Mouse (Mus musculus): ENCODE measurements around the gene Hoxd11. TPM values are rescaled to one million over a fixed set of nuclear protein-coding genes. Genes with fewer than 3 reads are reported as not detected.

The Hoxd11 gene
- polyA plus RNA-seq, 1 experiment from 2014 or later = not detected

GRCm38 (mm10) chr2:74705467-74706089, 26.2 kb downstream of the Hoxd11 start:
- Histone ChIP-seq H3K4me3 (ENCODE audit: low read depth, low read length) (peak overlapping the region; percentile 33), H3K27ac (ENCODE audit: low read length) (no peak overlapping the region), H3K36me3 (ENCODE audit: control insufficient read depth, insufficient read depth, low read length) (no peaks in the 10 kb centered on the region), H3K4me1 (ENCODE audit: control insufficient read depth, insufficient read depth, low read length) (peaks cover 6% of the 10 kb centered on the region; the same call in 1 of the 2 replicates), H3K27me3 (ENCODE audit: control insufficient read depth, insufficient read depth, low read length) (peaks cover 70% of the 10 kb centered on the region), H3K9me3 (ENCODE audit: control insufficient read depth, low read depth, low read length) (no peaks in the 10 kb centered on the region), H3K9ac (replicated peaks; ENCODE audit: low read depth, low read length) (peak overlapping the region; percentile 21; the same call in 1 of the 2 replicates), H3K4me2 (replicated peaks; ENCODE audit: low read depth, low read length) (peak overlapping the region; percentile 60)
- under 1% methylated on average over 44 of the region's 85 CpGs for WGBS
- no peak for ATAC-seq (ENCODE audit: insufficient number of reproducible peaks, insufficient read depth, low FRiP score, low read depth)

DNA sequence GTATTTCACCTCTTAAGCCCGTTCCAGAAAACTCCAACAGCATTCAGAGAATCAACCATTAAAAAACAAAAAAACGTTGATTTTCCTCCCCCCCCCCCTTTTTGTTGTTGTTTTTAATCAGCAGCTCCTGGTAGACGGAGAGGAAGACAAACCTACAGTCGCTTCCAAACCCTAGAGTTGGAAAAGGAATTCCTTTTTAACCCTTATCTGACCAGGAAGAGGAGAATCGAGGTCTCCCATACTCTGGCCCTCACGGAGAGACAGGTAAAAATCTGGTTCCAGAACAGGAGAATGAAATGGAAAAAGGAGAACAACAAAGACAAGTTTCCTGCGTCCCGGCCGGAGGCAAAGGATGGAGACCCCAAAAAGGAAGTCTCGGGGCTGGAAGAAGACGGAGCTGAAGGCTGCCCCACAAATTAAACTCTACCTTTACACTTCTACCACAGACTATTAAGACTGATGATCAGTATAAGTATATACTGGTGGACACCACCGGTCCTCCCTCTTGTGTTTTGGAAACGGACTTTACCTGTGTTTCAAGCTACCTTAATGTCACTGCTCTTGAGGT, 27.1 kb downstream of the Hoxd11 start:
- peaks cover 64% of the 10 kb centered on the region for H3K27me3 ChIP-seq (ENCODE audit: control insufficient read depth, insufficient read depth, low read length)
- no peak overlapping the region for H3K4me2 ChIP-seq (replicated peaks; ENCODE audit: low read depth, low read length)
- peaks cover 6% of the 10 kb centered on the region; the same call in 1 of the 2 replicates for H3K4me1 ChIP-seq (ENCODE audit: control insufficient read depth, insufficient read depth, low read length)
- H3K36me3 ChIP-seq (ENCODE audit: control insufficient read depth, insufficient read depth, low read length) = no peaks in the 10 kb centered on the region
- 4% methylated on average over 13 of the region's 13 CpGs for WGBS
- H3K9ac ChIP-seq (replicated peaks; ENCODE audit: low read depth, low read length) = no peak overlapping the region
- no peak overlapping the region for H3K27ac ChIP-seq (ENCODE audit: low read length)
- no peak overlapping the region; the same call in 1 of the 2 replicates for H3K4me3 ChIP-seq (ENCODE audit: low read depth, low read length)
- ATAC-seq (ENCODE audit: insufficient number of reproducible peaks, insufficient read depth, low FRiP score, low read depth) = no peak
- no peaks in the 10 kb centered on the region for H3K9me3 ChIP-seq (ENCODE audit: control insufficient read depth, low read depth, low read length)

DNA sequence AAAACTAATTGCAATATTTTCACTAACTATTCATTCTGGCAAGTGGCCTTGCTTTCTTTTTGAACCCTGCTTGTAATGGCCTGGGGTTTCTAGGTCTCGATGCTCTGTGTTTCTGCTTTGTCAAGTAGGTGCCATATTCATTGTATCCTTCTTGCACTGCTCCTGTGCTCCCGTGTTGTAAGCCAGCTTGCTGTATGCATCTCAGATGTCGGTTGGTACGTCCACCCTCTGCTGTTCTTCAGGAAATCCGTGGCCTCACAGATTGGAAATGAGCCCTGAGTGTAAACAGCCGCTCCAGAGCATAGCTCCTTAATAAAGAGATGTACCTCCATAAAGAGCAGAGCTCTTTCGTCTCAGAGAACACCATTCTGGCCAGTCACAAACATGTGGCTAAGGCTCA, 28.2 kb downstream of the Hoxd11 start:
- no peak for ATAC-seq (ENCODE audit: insufficient number of reproducible peaks, insufficient read depth, low FRiP score, low read depth)
- Histone ChIP-seq H3K4me1 (ENCODE audit: control insufficient read depth, insufficient read depth, low read length) (peaks cover 6% of the 10 kb centered on the region; the same call in 1 of the 2 replicates), H3K4me3 (ENCODE audit: low read depth, low read length) (no peak overlapping the region), H3K9me3 (ENCODE audit: control insufficient read depth, low read depth, low read length) (no peaks in the 10 kb centered on the region), H3K27me3 (ENCODE audit: control insufficient read depth, insufficient read depth, low read length) (peaks cover 75% of the 10 kb centered on the region), H3K27ac (ENCODE audit: low read length) (no peak overlapping the region), H3K4me2 (replicated peaks; ENCODE audit: low read depth, low read length) (no peak overlapping the region), H3K9ac (replicated peaks; ENCODE audit: low read depth, low read length) (no peak overlapping the region), H3K36me3 (ENCODE audit: control insufficient read depth, insufficient read depth, low read length) (no peaks in the 10 kb centered on the region)
- 24% methylated on average over 7 of the region's 7 CpGs for WGBS

DNA sequence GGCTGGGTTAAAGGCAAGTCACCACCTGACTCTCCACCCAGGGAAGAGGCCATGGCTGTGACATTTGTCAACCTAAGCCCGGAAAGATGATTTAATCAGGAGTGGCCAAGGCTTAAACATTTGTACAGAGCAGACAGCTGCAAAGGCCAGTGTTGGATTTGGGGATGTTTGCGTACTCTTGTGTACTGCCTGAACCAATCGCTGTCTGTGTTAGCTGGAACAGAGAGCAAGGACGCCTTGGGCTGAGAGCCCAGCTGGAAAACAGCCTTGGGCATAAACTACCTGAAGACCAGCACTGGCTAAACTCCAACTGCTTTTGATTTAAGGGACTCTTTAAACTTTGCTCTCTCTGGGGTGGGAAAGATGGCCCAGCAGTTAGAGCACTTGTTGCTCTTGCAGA, 29.3 kb downstream of the Hoxd11 start:
- Histone ChIP-seq H3K27me3 (ENCODE audit: control insufficient read depth, insufficient read depth, low read length) (peaks cover 72% of the 10 kb centered on the region), H3K9me3 (ENCODE audit: control insufficient read depth, low read depth, low read length) (no peaks in the 10 kb centered on the region), H3K4me1 (ENCODE audit: control insufficient read depth, insufficient read depth, low read length) (peaks cover 6% of the 10 kb centered on the region; the same call in 1 of the 2 replicates), H3K4me2 (replicated peaks; ENCODE audit: low read depth, low read length) (no peak overlapping the region), H3K36me3 (ENCODE audit: control insufficient read depth, insufficient read depth, low read length) (no peaks in the 10 kb centered on the region), H3K9ac (replicated peaks; ENCODE audit: low read depth, low read length) (no peak overlapping the region), H3K27ac (ENCODE audit: low read length) (no peak overlapping the region), H3K4me3 (ENCODE audit: low read depth, low read length) (no peak overlapping the region)
- WGBS = 21% methylated on average over 4 of the region's 4 CpGs
- ATAC-seq (ENCODE audit: insufficient number of reproducible peaks, insufficient read depth, low FRiP score, low read depth) = no peak

DNA sequence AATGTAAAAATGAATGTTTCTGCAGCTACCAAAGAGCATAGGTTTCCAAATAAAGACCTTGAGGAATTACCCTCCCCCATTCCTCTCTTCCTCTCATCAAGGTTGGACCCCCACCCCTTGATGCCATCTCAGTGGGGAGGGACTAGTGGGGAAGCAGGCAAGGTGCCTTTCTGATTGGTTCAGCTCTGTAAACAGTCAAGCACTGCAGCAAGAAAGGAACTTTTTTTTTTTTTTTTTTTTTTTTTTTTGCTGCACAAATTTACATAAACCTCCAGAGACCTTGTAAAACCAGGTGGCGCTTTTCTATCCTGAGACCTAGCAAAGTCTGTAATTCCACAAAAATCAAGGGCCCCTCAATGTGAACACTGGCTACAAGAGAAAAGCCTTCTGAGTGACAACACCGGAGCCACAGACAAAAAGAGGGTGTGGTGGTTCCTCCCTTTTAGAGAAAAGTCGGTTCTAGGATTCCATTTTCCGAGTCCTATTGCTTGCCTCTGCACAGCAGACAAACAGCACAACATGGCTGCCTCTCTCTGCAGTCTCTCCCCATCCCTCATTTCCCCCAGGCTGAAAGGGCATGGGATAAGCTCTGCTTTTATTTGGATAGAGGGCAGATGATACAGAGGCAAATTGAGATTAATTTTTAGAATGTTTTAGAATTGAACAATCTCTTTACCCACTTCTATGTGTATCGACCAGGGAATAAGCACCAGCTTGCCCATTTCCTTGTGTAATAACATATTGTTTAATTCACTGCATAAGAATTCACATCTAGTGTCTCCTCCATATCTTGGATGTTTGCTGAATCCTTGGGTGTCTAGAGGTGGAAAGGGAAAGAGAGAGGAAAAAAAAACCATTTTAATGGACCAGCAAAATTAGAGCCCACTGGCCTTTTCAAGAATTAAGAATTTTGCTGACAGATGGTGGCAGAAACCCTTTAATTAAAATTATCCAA, 30.4 kb downstream of the Hoxd11 start:
- Histone ChIP-seq H3K27ac (ENCODE audit: low read length) (no peak overlapping the region), H3K4me2 (replicated peaks; ENCODE audit: low read depth, low read length) (no peak overlapping the region), H3K4me1 (ENCODE audit: control insufficient read depth, insufficient read depth, low read length) (peaks cover 6% of the 10 kb centered on the region; the same call in 1 of the 2 replicates), H3K9me3 (ENCODE audit: control insufficient read depth, low read depth, low read length) (no peaks in the 10 kb centered on the region), H3K36me3 (ENCODE audit: control insufficient read depth, insufficient read depth, low read length) (no peaks in the 10 kb centered on the region), H3K4me3 (ENCODE audit: low read depth, low read length) (no peak overlapping the region), H3K27me3 (ENCODE audit: control insufficient read depth, insufficient read depth, low read length) (peaks cover 70% of the 10 kb centered on the region), H3K9ac (replicated peaks; ENCODE audit: low read depth, low read length) (no peak overlapping the region)
- ATAC-seq (ENCODE audit: insufficient number of reproducible peaks, insufficient read depth, low FRiP score, low read depth) = no peak
- 11% methylated on average over 5 of the region's 5 CpGs for WGBS

GRCm38 (mm10) chr2:74710929-74711543, 31.7 kb downstream of the Hoxd11 start:
- WGBS = 5% methylated on average over 16 of the region's 16 CpGs
- H3K27ac ChIP-seq (ENCODE audit: low read length) = no peak overlapping the region
- no peak overlapping the region for H3K4me2 ChIP-seq (replicated peaks; ENCODE audit: low read depth, low read length)
- H3K36me3 ChIP-seq (ENCODE audit: control insufficient read depth, insufficient read depth, low read length) = no peaks in the 10 kb centered on the region
- no peaks in the 10 kb centered on the region; the same call in 1 of the 2 replicates for H3K4me1 ChIP-seq (ENCODE audit: control insufficient read depth, insufficient read depth, low read length)
- H3K9ac ChIP-seq (replicated peaks; ENCODE audit: low read depth, low read length) = no peak overlapping the region
- H3K27me3 ChIP-seq (ENCODE audit: control insufficient read depth, insufficient read depth, low read length) = peaks cover 72% of the 10 kb centered on the region
- ATAC-seq (ENCODE audit: insufficient number of reproducible peaks, insufficient read depth, low FRiP score, low read depth) = no peak
- no peak overlapping the region; the same call in 1 of the 2 replicates for H3K4me3 ChIP-seq (ENCODE audit: low read depth, low read length)
- H3K9me3 ChIP-seq (ENCODE audit: control insufficient read depth, low read depth, low read length) = no peaks in the 10 kb centered on the region

- H3K4me1 ChIP-seq (ENCODE audit: control insufficient read depth, insufficient read depth, low read length) = no peaks in the 10 kb centered on the region; the same call in 1 of the 2 replicates
- peaks cover 78% of the 10 kb centered on the region for H3K27me3 ChIP-seq (ENCODE audit: control insufficient read depth, insufficient read depth, low read length)
- H3K4me2 ChIP-seq (replicated peaks; ENCODE audit: low read depth, low read length) = peak within 1 kb of the TSS; percentile 37
- H3K4me3 ChIP-seq (ENCODE audit: low read depth, low read length) = peak within 1 kb of the TSS; percentile 34
- 0 out of 2 replicates have a peak, but pooled peaks have one; percentile 56 for ATAC-seq (ENCODE audit: insufficient number of reproducible peaks, insufficient read depth, low FRiP score, low read depth)
- H3K9me3 ChIP-seq (ENCODE audit: control insufficient read depth, low read depth, low read length) = no peaks in the 10 kb centered on the region
- 0 out of 2 replicates have a peak within 1 kb of the TSS, but pooled peaks have one; percentile 33 for H3K27ac ChIP-seq (ENCODE audit: low read length)
- no peaks in the 10 kb centered on the region for H3K36me3 ChIP-seq (ENCODE audit: control insufficient read depth, insufficient read depth, low read length)
- peak within 1 kb of the TSS; percentile 18; the same call in 1 of the 2 replicates for H3K9ac ChIP-seq (replicated peaks; ENCODE audit: low read depth, low read length)
- under 1% methylated on average over 63 of the region's 65 CpGs for WGBS
Measured at GRCm38 (mm10) chr2:74711721-74712621, 32.6 kb downstream of the Hoxd11 start, which contains the start of the genes Hoxd3 and Hoxd4. TSS of gene Hoxd3 (plus strand) at chr2:74711927. TSS of gene Hoxd4 (plus strand) at chr2:74711929.

Data from stomach, embryonic 14.5 days (tissue).